Mouse (Mus musculus) thymus, postnatal 0 days (tissue): ENCODE measurements around the gene Anks1. TPM values are rescaled to one million over a fixed set of nuclear protein-coding genes. Genes with fewer than 3 reads are reported as not detected.
A peak's percentile ranks its signal among the peaks of the same experiment; 100 is the strongest.

Experiments used
- DNase-seq: peaks from one replicate; pipeline ENCODE4 v3.0.0-alpha.2; 2015; ENCODE audit warnings: low spot score
- polyA plus RNA-seq: library from polyadenylated mRNA; unstranded; fragments of >200 nt; fragmentation: Nextera tagmentation; extraction: Ambion mirVana; gene quantifications from 2 replicates; pipeline ENCODE4 v1.2.1, GENCODE M21; 2015

The Anks1 gene
- polyA plus RNA-seq, 1 experiment from 2014 or later, result 16.8 TPM

GRCm38 (mm10) chr17:28016056-28016797 lies 107.1 kb downstream of the Anks1 start:
- no peak for DNase-seq

GRCm38 (mm10) chr17:28018344-28018743 lies 109.2 kb downstream of the Anks1 start:
- DNase-seq, result no peak

GRCm38 (mm10) chr17:28018776-28019175 lies 109.7 kb downstream of the Anks1 start:
- DNase-seq, result no peak

GRCm38 (mm10) chr17:28019785-28020696 lies 110.9 kb downstream of the Anks1 start:
- no peak for DNase-seq

GRCm38 (mm10) chr17:28021911-28022310 lies 112.8 kb downstream of the Anks1 start:
- DNase-seq, result no peak

GRCm38 (mm10) chr17:28022854-28023655 lies 113.9 kb downstream of the Anks1 start:
- DNase-seq, result peak; percentile 55

- no peak for DNase-seq
Measured at GRCm38 (mm10) chr17:28025541-28025961, 116.4 kb downstream of the Anks1 start.

GRCm38 (mm10) chr17:28026111-28026872 lies 117.2 kb downstream of the Anks1 start:
- DNase-seq, result no peak

- no peak for DNase-seq
Measured at GRCm38 (mm10) chr17:28027197-28027596, 118.1 kb downstream of the Anks1 start.

- DNase-seq, result no peak
Measured at GRCm38 (mm10) chr17:28028236-28028635, 119.1 kb downstream of the Anks1 start.

GRCm38 (mm10) chr17:28029308-28029707 lies 120.2 kb downstream of the Anks1 start:
- no peak for DNase-seq

GRCm38 (mm10) chr17:28030446-28030845 lies 121.3 kb downstream of the Anks1 start:
- DNase-seq, result no peak

- no peak for DNase-seq
Measured at GRCm38 (mm10) chr17:28031281-28031941, 122.3 kb downstream of the Anks1 start.

GRCm38 (mm10) chr17:28032219-28032618 lies 123.1 kb downstream of the Anks1 start:
- DNase-seq, result no peak

GRCm38 (mm10) chr17:28033046-28033580 lies 124.0 kb downstream of the Anks1 start:
- DNase-seq, result no peak

- DNase-seq, result no peak
Measured at GRCm38 (mm10) chr17:28034986-28035385, 125.9 kb downstream of the Anks1 start.

- no peak for DNase-seq
Measured at GRCm38 (mm10) chr17:28036813-28037756, 128.0 kb downstream of the Anks1 start.

- no peak for DNase-seq
Measured at GRCm38 (mm10) chr17:28040620-28041019, 131.5 kb downstream of the Anks1 start.

- DNase-seq, result no peak
Measured at GRCm38 (mm10) chr17:28041298-28041697, 132.2 kb downstream of the Anks1 start.
